Mouse (Mus musculus) layer of hippocampus, adult 11-12 months (tissue): ENCODE data around the gene Cfap69.
"Not testable (repeated sequence)": the region's sequence is repeated elsewhere in the genome, so short reads cannot be mapped to it uniquely, and the experiment has no call there.

ENCODE experiments used
- DNase-seq: peaks from one replicate; pipeline ENCODE4 v3.0.0; 2022; ENCODE audit warnings: low spot score

Gene Cfap69

DNA sequence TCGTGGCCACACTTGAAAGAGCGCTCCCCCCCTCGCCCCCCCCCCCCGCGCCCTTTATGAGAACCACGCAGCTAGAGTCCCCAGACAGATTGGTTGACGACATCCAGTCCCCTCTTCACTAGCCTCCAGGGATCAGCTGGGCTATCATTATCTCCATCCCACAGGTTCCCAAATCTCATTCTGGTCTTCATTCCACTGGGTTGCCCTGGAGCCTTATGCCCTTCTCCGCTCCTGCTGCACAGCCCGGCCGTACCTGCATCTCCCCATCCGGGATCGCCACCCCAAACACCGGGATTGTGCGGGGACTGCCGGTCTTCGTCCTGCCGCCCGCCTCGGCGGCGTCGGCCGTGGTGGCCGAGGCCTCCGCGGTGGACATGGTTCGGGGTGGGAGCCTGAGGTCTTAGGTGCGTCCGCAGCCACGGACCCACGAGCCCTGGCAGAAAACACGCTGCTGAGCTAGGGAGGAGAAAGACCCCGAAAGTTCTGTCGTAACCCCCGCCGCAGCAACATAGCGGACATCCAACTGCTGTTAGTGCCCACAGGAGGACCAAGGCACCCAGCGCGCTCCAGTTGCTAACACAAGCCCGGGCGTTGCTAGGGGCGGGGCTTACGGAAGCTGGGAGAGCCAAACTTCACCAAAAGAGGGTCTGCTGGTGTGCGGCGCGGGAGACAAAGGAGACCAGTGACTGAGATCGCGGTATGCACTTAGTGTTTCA, at the start of gene Cfap69:
Gene Cfap69 (minus strand): TSS at position 585 of the 716 bp plus-strand sequence.
- peak; percentile 84 for DNase-seq

DNA sequence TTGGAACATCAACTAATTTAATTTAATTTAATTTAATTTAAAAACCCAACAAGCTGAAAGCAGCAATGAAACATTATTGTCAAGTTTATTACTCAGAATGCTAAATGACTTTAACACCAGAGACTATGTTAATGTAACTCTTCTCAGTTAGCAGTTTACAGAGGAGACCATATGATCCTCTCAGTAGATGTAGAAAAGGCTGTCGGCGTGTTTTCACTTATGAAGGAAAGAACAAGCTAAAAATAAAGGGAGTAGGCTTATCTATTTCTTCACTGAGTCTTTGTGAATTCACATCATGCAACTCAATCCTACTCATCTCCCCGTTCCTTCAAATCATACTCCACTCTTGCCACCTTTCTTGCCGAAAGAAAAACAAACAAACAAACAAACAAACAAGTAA, 47.0 kb upstream of the Cfap69 start:
- DNase-seq = no peak

DNA sequence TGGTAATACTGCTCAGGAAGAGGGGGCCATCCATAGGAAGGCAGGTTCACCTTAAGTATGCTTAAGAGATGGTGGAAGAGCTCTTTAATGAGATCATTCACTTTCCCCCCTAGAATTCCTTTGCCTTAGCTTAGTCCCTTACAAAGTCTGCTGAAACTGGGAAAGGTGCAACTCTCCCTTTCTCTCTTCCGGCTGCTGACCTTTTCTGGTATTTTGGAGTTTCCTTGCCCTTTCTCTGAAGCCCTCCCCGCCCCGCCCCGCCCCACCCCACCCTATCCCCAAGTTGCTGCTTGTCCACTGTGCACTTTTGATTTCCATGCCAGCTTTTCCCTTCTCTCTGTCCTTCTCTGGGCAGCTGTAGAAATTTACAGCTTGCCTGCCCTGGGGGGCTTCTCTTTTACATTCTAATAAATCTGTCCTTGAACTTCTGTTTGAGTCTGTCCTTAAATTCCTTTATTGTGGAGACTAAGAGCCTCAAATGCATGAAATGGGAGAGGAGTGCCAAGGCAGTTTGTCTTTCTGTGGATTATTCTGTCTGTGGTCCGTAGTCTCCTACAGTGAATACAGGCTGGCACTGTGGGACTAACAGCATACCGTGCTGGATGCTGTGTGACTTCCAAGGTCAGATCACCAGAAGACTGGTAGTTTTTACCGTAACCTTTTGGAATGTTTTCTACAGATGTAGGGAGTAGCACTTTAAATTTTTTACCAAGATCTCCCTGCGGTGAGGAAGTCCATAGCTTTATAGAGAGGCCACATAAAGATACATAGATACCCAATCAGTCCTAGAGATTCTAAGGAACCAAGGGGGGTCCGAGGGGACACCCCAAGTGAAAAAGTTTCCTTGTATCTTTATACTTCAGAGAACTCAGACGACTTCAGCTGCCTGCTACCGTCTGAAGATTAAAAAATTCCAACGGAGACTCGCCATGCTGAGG, 43.6 kb upstream of the Cfap69 start:
- no peak for DNase-seq

DNA sequence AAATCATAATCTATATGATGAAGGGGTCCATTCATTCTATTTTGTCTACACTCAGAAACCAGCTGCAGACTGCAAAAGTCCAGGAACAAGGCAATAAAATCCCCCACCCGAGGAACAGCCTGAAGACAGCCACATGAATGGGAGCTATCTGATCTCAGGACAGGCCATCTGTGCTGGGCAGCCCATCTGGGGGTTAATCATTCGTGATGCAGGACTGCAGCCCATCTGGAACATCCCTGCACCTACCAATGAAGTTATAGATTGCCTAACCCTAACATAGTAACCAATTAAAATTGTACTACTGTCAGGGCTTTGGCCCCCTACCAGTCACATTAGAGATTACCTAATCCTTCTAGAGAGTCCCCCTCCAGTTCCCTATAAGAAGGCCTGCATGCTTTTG, 41.0 kb upstream of the Cfap69 start:
- no peak for DNase-seq

DNA sequence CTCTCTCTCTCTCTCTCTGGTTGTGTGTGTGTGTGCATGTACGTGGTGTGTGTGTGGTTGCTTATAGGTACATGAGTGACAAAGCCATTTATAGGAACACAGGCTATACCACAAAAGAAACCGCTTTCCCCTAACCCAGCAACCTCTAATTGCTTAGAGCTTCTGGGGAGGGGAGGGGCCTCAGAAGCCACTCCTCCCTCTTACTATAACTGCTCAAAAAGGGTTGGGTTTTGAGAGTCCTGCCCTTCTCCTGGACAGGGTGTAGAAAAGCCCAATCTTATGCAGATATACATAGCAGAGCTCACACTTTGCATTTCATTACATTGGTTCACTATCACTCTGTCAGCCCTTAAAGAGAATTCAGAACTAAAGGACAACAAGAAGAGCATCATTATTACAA, 36.3 kb upstream of the Cfap69 start:
- no peak for DNase-seq

DNA sequence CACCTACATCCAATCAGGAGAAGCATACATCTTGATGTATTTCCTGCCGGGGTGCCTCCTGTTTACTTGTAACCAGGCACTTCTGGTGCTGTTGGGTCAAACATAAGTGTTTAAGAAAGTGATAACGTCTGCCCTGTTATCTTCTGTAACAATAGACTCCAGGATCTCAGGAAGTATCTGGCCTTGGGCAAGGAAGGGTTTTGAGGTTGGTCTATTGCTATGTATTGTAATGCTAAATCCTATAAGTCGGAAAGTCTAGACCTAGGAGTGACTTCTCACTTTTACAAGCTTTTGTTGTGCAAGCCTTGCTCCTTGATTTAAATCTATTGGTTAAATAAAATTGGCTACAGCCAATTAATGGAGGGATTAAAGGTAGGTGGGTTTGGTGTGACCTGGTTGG, 34.8 kb upstream of the Cfap69 start:
- DNase-seq = no peak

DNA sequence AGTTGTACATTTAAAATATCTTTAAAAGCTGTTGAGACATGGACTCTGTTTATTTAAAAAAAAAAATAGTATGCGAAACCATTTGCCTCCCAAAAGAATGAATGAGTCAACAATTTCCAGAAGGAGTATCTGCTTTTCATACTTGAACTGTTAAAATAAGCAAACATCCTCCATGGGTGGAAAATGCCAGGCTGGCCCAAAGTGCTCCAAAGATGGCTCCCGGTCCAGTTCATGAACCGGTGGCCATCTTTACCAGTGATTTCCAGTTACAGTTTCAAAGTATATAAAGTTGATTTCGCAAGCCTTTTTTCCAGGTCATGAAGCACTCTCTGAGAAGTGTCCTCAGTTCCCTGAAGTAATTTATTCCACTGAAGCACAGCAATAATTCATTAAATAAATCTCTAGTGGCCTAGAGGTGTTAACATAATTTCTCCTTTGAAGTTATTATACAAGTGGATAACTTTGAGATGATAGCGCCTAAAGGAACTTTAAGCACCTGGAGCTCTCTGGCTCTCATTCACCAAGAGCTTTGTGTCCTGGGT, 31.4 kb upstream of the Cfap69 start:
- DNase-seq = no peak

DNA sequence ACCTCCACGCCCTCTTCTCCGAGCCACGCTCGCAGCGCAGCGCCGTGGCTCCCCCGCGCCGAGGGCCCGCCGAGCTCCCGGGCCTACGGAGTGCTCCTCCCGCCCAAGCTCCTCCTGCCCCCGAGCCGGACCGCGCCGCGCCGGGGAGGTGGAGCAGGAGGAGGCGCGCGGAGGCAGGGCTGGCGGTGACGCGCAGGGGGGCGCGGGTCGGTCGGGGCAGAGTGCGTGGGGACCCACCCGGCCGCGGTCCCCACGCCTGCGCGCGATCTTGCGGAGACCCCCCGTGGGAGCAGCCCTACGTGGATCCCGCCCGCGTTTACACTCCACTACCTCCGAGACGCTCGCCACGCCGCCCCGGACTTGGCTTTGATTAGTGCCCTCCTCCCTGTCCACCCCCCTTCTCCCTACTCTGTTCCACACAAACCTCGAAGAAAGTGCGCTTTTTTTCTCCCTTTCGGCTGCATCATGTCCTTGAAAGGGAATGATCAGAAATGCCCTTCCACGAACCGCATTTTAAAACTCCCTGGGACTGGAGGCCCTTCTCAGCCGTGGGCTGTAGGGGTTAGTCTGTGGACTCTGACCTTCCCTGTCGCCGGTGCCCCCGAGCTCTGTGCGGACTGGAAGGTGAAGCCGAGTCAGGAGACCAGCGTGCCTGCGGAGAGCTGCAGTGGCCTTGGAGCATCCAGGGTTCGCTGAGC, 30.1 kb upstream of the Cfap69 start, which contains the start of gene Steap2:
Gene Steap2 (minus strand): TSS at position 623 of the 698 bp plus-strand sequence.
- DNase-seq = peak; percentile 15

DNA sequence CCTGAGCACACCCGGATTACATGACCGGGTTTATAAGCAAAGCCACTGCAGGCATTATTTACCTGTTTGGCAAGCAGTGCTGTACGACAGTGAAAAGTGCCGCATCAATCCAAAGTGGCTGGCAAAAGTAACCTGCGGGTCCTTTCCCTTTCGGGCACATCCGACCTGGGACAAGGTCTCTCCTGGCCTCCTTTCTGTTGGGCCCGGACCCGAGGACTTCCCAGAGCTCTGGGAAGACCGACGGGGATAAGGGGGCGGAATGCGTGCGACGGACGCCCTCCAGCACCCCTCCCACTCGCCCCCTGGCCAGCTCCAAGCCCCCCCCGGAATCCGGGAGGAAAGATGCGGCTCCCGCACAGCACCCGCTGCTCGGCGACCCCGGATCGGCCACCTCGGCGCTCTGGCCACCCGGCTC, 29.5 kb upstream of the Cfap69 start:
- no peak for DNase-seq

DNA sequence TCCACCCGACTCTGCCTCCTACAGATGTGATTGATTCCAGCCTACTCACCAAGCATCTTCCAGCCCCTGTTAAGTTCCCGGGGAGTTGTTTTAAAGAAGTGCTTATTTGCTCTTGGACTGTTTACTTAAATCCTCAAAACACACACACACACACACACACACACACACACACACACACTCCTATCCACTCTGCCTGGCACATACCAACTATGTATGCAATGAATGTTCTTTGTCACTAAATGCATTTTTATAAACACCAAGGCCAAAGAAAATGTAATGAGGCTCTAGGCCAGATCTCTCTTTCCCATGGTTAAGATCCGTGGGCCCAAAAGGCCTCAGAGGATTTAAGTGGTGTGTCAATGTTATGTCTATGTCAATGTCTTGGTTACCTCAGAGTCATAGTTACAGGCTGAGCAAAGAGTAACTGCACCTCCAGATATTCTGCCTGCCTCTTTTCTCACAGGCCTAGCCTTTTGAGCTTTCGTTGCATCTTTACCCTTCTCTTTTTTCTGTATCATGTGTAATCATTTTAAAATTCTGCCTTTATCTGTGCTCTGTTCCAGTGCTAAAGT, 28.2 kb upstream of the Cfap69 start:
- no peak for DNase-seq

DNA sequence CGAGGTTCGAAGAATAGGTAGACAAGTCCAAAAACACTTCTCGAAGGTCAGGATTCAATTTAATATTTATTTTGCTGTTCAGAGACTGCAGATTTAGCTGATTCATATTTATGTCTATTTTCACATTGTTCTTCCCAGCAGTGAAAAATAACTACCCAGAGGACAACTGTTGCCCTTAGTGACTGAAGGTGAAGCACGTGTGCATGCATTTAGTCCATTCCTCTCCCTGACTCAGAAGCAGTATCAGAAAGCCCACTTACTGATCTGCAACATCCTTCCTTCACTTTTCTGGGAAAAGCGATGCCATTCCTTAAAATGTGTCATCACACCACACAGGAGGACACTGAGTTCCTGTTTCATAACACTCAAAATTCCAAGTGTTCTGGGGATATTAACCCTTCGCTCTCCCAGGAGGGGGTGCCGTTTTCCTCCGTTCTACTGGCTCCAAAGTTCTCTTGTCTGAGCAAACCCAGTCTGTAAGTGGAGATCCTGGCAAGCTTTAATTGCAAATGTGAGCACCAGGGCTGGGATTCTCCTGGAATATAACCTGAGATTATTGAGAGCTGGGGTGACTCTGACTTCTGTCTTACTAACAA, 25.0 kb upstream of the Cfap69 start:
- no peak for DNase-seq

DNA sequence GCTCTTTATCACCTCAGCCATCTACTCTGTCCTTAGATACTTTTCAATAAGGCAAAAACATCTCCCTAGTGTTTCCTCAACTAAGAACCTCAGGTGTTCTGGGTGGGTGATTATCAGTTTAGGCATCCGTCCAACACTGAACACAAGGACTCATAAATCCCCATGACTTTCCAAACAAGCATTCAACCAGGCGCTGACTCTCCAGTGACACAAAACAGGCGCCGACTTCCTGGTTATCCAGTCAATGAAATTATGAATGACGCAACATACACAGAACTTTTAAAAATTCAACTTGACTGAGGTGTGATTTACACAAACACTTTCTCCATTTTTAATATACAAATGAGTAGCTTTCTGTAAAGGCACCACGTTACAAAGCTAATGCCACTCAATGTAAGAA, 24.2 kb upstream of the Cfap69 start:
- no peak for DNase-seq

DNA sequence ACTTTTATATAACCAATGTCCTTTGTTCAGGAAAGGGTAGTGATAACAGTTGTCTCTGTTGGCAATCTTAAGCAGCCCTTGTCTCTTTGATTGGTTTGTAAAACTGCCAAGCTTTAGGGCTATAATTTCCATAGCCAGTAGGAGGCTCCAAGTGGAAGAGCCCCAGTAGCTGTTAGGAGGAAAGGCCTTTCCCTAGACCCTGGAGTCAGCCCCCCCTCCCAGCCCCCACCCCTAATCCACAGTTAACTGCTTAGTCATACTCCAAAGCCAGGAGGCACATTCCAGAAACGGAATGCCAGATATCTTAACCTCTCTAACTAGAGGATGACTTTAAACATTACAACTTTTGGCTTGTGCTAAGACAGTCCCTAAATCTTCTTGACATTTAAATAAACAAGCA, 22.9 kb upstream of the Cfap69 start:
- no peak for DNase-seq

DNA sequence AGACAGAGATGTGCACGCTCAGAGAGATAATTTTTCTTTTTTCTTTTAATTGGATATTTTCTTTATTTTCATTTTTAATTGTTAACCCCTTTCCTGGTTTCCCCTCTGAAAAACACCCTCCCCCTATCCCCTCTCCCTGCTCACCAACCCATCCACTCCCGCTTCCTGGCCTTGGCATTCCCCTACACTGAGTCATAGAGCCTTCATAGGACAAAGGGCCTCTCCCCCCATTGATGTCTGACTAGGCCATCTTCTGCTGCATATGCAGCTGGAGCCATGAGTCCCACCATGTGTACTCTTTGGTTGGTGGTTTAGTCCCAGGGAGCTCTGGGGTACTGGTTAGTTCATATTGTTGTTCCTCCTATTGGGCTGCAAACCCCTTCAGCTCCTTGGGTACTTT, 20.9 kb upstream of the Cfap69 start:
- DNase-seq = not testable (repeated sequence)

DNA sequence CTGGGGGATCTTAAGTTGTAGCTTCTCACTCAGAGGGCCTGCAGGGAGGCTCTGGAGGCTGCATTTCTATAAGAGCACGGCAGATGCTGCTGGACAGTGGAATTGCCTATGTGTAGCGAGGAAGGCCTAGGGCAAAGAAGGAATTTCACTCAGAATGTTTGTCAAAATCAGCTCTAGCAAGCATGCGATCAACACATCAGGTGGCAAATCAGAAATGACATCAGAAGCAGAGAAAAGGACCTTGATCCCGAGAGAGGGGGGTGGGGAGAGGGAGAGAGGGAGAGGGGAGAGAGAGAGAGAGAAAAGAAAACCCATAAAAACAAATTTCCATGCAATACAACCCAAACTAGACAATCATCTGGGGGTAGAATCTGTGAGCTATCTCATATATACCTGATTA, 19.3 kb upstream of the Cfap69 start:
- DNase-seq = no peak

DNA sequence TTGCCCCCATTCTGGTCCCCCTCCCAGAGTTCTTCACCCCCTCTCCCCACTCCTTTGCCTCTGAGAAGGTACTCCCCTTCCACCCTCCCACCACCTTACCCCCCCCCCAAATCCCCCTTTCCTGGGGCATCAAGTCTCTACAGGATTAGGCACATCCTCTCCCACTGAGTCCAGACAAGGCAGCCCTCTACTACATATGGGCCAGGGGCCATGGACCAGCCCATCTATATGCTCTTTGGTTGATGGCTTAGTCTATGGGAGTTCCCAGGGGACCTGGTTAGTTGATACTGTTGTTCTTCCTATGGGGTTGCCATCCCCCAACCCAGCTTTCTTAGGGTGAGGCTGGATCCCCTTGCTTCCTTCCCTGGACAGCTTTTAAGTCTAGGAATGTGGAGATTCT, 15.4 kb upstream of the Cfap69 start:
- DNase-seq = no peak

DNA sequence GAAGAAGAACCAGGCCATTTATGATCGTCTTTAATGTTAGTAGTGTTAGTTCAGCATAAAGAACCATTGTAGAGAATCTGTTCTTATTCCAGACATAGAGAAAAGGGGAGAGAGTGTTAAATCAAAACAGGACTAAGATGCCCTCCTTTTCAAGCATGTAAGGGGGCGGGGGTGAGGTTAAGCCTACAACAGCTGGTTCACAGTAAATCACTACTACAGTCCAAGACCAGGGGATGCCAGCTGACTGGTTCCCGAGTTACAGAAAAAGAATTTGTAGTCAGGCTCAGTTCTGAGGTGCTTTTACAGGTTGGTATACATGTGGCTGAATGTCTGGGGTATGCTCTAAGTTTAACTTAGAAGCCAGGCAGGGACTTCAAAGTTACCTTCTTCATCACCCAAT, 12.0 kb upstream of the Cfap69 start:
- no peak for DNase-seq

DNA sequence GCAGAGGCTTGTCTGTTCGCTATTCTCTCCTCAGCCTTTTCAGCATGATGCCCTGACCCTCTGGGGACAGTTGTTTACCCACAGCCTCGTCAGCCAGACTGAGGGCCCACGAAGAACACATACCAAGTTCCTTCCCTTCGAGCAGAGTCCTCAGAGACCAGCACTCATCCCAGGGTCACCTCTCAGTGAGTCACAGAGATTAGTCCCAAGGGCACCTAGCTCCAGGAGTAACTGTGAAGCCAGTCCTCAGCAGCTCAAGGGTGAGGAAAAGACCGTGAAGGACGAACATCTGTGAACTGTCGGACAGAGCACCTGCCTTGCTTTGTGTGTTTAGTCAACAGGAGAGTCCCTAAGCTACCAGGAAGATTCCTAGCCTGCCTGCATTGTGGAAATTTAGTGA, 4.9 kb upstream of the Cfap69 start:
- no peak for DNase-seq

DNA sequence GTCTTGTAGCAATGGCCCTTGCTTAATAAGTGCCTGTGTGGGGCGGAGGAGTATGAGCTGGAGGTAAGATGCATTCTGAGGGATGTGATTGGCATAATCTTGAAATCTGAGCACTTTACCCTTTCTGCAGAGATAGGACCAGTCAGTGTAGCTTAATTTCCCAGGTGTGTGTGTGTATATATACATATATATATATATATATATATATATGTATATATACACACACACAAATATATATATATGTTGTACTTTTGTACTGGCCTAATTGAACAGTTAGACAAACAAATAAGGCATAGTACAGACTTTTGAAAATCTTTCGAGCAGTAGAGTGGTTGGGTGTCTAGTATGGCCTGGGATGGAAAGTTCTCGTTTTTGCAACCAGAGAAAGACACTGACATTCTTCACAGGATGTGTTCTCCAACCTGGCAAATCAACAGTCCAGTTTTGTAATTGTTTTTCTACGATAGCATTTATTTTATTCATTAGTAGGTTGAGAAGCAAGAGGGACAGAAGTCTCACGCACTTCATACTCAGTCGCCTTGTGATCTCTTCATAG, 410 bp upstream of the Cfap69 start:
- no peak for DNase-seq

DNA sequence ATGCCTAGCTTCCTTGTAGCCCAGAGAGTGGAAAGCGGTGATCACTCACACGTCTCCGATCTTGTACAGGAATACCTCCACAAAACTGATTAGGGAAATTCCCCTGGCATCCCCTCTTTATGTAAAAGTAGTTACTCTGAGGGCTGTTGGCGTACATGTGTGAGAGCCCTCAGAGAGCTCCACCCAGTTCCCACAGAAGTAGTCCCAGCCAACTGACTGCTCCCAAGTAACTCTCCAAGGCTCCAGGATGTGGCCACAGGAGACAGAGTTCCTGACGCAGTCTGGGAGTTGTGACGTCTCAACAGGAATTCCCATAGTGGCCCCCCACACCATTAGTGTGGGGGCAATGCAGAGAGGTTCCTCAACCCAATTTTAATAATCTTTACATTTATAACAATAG, 982 bp downstream of the Cfap69 start:
- DNase-seq = no peak

DNA sequence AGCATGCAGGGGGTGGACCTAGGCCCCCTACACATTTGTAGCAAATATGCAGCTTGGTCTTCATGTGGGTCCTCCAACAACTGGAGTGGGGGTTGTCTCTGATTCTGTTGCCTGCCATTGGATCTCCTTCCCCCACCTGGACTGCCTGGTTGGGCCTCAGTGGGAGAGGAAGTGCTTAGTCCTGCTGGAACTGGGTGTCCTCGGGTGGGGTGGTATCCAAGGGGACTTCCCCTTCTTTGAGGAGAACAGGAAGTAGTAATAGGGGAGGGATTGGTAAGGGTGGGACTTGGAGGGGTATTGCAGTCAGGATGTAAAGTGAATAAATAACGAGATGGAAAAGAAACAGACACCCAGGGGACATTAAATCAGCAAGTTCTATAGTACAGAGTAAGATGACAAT, 5.4 kb downstream of the Cfap69 start:
- DNase-seq = no peak
